Mouse (Mus musculus) adipocyte (in vitro differentiated cells): ENCODE data around the gene Ptpn4.
A peak's percentile ranks its signal among the peaks of the same experiment; 100 is the strongest.

ENCODE experiments used
- DNase-seq: peaks from one replicate; pipeline ENCODE4 v3.0.0-alpha.2; 2016; ENCODE audit warnings: low spot score

The Ptpn4 gene

GRCm38 (mm10) chr1:119837035-119837751 is at the start of gene Ptpn4:
TSS of gene Ptpn4 (minus strand) at chr1:119837613.
- peak; percentile 96 for DNase-seq

DNA sequence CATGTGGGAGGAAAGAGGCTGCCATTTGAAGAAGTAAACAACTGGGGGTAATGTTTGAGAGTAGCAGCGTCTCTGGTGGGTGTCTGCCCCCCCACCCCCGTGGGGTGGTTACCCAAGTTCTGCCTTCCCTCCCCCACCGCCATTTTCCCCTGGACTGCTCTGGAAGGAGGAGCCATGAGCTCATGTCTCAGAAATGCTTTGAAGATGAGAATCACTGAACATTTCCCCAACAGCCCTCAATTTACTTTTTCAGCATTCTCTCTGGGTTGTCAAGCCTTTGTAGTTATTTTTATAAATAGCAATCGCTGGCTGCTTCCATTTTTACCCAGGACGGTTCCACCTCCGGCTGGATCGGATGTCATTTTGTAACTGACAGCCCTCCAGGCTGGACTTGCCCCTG is 48.9 kb upstream of the Ptpn4 start:
- DNase-seq, result no peak

GRCm38 (mm10) chr1:119884272-119884671 is 46.9 kb upstream of the Ptpn4 start:
- DNase-seq, result no peak

DNA sequence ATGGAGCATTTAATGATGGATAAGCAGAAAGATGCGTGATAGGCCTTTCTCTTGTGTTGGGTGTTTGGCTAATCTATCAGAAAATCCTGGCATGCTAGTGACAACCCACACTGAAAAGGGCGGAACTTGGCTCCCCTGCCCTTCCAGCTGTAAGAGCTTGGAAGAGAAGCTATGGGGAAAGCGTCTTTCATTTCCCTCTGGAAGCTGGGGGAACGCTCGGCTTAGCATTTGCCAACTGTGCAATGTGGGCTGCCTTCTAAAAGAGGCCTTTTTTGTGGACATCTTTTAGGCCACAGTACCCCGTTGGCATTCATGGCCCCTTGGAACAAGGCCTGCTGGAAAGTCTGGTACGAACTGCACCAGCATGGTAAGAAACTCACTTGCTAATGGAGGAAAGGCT is 41.5 kb upstream of the Ptpn4 start:
- DNase-seq, result peak; percentile 86

GRCm38 (mm10) chr1:119877469-119877868 is 40.1 kb upstream of the Ptpn4 start:
- no peak for DNase-seq

DNA sequence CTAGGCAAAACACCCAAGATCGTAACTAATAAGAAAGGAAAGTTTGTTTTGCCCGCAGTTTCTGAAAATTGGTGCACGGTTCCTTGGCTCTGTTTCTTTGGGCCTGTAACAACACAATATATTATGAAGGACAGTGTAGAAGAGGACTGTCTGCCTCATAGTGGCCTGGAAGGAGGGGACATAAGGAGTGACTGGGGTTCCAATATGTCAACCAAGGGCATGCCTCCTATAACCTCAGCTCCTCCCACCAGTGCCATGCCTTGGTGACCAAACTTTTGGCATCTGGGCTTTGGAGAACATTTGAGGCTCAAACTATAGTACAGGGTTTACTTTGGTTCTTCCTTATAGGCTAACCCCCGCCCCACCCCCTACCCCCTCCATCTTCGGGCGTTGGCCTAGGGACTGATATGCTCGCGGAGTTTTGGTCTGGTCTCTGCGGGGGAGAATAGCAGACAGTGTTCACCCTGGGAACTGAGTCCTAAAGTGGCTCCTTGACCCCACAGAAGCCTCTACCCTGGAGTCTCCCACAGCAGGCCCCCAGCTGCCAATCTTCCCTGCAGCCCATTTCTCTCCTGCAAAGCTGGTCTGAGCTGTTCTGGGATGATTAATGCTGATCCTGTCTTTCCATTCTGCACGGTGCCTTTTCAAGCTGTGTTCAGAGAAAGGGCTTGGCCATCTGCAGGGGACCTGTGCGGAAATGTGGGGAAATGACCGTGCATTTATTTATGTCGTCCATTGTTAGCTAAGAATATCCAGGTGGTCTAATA is 31.2 kb upstream of the Ptpn4 start:
- no peak for DNase-seq

GRCm38 (mm10) chr1:119867300-119867699 is 29.9 kb upstream of the Ptpn4 start:
- no peak for DNase-seq

DNA sequence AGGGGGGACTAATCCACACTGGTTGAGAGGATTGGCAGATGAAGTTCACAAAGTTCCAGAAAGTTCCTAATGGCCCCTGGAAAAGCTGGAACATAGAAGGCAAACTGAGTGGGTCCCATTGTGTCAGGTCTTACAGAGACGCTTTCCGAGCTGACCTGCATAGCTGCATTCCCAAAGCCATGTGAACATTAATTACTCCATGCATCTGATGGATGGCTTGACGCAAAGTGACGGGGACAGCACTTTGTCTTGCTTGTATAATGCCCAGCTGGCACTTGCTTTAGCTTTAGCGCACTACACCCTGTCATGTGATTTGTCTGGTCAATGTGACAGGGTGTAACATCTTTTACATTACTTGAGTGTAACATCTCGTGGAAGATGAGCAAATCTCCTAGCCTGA is 27.9 kb upstream of the Ptpn4 start:
- DNase-seq, result no peak

DNA sequence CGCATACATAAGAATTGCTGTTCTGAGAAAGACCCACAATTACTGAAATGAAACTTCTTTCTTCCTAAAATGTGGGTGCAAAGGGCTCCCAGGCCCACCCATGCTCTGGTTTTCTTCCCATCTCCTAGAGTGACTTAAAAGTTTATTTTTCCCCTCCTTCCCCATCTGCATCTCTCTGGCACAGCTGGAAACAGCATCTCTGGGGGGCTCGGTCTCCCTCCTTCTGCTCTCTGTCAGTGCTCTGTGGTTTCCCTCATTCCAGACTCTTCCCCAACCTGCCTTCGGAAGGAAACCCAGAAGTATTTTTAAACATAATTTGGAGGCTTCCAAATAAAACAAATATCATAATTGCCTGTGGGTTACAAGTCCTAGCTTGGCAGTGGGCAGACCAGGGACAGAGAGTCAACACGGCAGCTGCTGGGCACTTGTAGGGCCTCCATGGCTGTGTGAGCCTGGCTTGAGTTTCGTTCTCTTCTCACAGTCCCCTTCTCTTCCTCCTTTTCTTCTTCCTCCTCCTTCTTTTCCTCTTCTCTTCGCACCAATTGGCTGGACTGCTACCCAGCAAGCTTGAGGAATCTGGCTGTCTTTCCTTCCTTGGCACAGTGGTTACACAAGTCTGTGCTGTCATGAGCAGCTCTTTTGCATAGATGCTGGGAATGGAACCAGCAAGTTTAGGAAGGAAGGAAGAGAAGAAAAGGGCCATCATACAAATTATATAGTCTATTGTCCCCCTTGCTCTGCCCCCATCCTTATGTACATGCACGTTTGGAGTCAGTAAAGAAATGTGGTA is 26.3 kb upstream of the Ptpn4 start:
- DNase-seq, result peak; percentile 83

GRCm38 (mm10) chr1:119859566-119859965 is 22.2 kb upstream of the Ptpn4 start:
- no peak for DNase-seq

DNA sequence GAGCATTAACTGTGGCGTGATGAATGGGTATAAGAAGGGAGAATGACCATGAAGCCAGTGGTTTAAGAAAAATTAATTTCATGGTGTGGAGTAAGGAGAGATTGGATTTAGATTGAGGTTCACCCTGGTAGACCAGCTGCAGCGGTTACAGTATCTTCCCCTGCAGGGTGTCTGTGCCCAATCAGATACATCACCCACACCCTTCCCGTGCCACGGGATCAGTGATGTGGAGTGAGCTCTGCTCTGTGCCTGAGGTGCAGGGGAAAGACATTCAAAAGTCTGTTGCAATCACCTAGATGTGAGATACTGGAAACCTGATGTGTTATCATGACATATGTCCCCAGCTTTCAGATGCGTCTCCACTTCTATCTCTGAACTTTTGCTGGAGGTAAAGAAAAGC is 15.6 kb upstream of the Ptpn4 start:
- no peak for DNase-seq

DNA sequence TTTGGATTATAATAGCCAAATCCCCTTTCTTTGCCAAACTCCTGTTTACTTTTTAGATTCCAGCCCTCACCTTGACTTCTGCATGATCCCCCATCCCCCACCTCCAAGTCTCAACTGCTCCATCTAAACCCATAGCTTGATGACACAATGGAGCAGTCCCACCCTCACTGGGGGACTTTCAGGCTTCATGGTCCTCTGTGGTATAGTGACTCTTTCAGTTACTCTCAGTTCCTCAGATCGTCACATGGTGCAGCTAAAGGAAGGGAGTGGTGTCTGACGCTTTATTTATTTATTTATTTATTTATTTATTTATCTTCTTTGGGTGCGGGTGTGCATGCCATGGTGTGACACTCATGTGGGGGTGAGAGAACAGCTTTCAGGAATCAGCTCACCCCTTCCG is 14.9 kb upstream of the Ptpn4 start:
- DNase-seq, result no peak

- no peak for DNase-seq
Measured at GRCm38 (mm10) chr1:119849146-119849935, 11.9 kb upstream of the Ptpn4 start.

DNA sequence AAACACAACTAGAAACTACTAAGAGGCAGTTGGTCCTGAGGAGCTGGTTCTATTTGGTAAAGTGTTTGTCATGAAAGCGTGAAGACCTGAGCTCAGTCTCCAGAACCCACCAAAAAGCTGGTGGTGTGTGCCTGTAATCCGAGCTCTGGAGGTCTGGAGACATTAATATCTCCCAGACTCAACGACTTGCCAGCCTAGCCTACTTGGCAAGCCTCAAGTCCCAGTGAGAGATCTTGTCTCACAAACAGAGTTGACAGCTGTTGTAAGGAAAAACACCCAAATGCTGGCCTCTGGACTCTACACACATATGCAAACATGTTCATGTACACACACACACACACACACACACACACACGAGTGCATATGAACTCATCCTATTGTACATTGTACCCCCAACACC is 7.9 kb upstream of the Ptpn4 start:
- DNase-seq, result peak; percentile 63

DNA sequence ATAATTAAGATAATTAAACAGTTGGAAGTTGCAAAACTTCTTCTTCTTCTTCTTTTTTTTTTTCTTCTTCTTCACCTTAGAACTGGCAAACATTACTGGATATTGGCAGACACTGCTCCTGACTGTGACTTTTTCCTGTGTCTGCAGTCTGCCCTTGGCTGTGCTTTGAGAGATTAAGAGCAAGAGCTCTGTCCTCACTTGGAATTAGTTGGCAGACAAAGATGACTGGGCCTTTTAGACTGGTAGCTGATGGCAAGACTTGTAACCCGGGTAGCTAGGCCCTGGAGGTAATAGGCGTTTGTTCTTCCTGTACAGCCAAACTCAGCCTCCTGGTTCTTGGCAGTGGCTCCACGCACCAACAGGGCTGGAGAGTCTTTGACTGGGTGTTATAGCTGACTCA is 5.7 kb upstream of the Ptpn4 start:
- peak; percentile 44 for DNase-seq

DNA sequence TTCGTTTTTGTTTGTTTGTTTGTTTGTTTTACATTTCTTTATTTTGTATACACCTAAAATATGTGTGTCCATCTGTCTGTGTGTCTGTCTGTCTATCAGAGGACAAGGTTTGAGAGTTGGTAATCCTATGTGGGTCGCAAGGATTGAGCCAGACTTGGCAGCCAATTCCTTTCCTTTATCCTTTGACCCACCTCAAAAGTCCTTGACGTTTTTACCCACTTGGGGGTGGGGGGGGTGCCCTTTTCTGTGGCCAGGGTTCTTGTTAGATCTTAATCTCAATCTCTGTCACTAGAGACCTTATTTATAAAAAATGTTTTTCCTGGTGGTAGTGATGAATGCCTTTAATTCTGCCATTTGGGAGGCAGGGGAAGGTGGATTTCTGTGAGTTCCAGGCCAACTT is 828 bp upstream of the Ptpn4 start:
- no peak for DNase-seq

DNA sequence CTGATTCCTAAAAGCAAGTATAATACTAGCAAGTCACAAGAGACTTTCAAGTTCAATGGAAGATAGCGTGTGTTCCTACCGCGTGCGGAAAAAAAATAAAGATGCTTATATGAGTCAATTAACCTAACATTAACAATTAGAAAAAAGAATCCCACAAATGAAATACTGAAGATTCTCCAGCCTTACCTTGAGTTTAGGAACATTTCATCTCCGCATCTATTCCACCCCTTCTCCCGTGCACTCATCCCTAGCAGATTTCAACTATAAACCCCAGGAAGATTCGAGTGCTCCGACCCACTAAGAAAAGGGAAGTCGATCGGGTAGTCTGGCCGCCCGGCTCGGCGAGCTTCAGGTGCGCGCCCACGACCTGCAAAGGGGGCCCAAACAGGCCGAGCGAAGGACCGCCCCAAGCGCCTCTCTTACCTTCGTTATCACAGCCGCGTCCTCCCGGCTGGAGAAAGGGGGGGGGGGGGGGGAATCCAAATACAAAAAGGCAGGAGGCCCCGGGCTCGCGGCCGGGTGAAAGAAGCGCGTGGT is 866 bp downstream of the Ptpn4 start:
- DNase-seq, result peak; percentile 28

GRCm38 (mm10) chr1:119835726-119836478 is 1.5 kb downstream of the Ptpn4 start:
- DNase-seq, result peak; percentile 47

- no peak for DNase-seq
Measured at GRCm38 (mm10) chr1:119828160-119828559, 9.3 kb downstream of the Ptpn4 start.

DNA sequence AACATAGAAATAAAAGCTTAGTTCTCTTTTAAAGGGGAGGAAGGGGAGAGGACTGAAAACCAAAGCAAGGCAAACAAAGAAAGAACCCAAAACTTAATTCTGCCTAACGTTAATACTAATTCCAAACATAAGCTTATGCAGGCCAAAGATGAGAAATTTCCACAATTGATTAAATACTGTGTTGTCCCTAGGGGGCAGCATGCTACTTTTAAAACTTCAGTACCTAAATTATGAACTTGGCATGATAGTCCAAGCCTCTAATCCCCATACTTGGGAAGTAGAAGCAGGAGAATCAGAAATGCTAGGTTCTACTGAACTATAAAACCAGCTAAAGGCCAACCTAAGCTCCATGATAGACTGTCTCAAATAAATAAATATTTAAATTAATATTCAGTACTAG is 18.7 kb downstream of the Ptpn4 start:
- peak; percentile 74 for DNase-seq

DNA sequence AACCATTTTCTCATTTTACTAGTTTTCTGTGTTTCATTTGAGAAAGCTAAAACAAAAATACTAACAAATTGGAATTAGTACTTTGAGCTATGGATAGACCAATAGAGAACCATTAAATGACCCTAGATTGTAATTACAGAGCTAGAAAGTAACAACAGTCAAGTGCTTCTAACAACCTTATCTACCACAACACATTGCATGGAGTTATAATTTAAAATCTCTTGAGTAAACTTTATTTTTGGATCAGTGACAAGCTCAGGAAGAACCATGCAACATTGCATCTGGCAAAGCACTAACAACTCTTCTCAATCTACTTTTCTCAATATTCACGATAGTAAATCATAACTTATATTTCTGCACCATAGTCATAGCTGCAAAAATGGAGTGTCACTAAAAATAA is 29.7 kb downstream of the Ptpn4 start:
- DNase-seq, result no peak
